Mouse (Mus musculus): Measurements from ENCODE around the gene Gm17651.

GRCm38 (mm10) chr3:97680631-97681320 is 6.3 kb upstream of the Gm17651 start:
- peak; percentile 86 for TF ChIP-seq CTCF (IDR thresholded peaks at IDR 0.05; ENCODE audit: borderline replicate concordance, extremely low read depth, insufficient read depth, insufficient read length)
- no peak for TF ChIP-seq POLR2A (IDR thresholded peaks at IDR 0.05; ENCODE audit: borderline replicate concordance, extremely low read depth, insufficient read depth, insufficient read length, poor library complexity, severe bottlenecking)
